Mouse (Mus musculus): ENCODE data around the gene Nrxn2. TPM values are rescaled to one million over a fixed set of nuclear protein-coding genes. Genes with fewer than 3 reads are reported as not detected.

The Nrxn2 gene
- total RNA-seq, 1 experiment = 9.5 TPM

DNA sequence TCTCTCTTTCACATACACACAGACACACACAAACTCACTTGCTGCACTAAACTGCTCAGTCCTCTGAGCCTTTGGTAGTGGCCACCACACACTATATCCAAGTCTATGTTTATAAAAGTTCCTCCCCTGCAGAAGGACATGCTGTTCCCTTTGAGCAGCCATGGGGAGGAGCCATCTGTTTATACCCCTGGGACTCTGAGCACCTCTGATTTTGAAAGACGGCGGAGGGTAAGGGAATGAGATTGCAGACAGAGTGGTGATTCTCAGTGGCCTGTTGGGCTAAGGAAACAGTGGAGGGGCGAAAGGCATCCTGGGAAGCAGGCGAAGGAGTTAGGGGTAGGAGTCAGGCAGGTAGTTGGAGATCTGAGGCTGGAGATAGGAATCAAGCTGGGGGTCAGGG lies 121.1 kb downstream of the Nrxn2 start:
- no peak for TF ChIP-seq ZNF384 (IDR thresholded peaks at IDR 0.05; ENCODE audit: low read depth, low read length)
- TF ChIP-seq ZC3H11A (IDR thresholded peaks at IDR 0.05; ENCODE audit: borderline replicate concordance, low read depth, low read length) = no peak
- no peak for TF ChIP-seq HCFC1 (IDR thresholded peaks at IDR 0.05; ENCODE audit: borderline replicate concordance, insufficient read depth, low read length)
- no peak for TF ChIP-seq CHD2 (IDR thresholded peaks at IDR 0.05; ENCODE audit: low read depth, low read length)
- TF ChIP-seq MAFK (IDR thresholded peaks at IDR 0.05; ENCODE audit: insufficient read depth, low read depth, low read length) = no peak
- Histone ChIP-seq H3K4me1 (ENCODE audit: control insufficient read depth in 2 of 2, insufficient read depth in 2 of 2, low read length in 2 of 2, poor library complexity in 1 of 2) (peaks cover 0 to 8% of the 10 kb centered on the region in 2 experiments; a peak in 1 of 4 replicates), H3K9ac (ENCODE audit: insufficient read depth, low read depth, low read length, poor library complexity, severe bottlenecking) (no peak overlapping the region), H3K36me3 (ENCODE audit: control insufficient read depth, insufficient read depth, low read length, poor library complexity, severe bottlenecking) (no peaks in the 10 kb centered on the region), H3K9me3 (ENCODE audit: control insufficient read depth, insufficient read depth, low read depth, low read length) (no peaks in the 10 kb centered on the region), H3K4me3 (ENCODE audit: insufficient read depth in 1 of 2, low read depth in 1 of 2, low read length in 2 of 2, poor library complexity in 1 of 2, severe bottlenecking in 1 of 2) (no peak overlapping the region), H3K27ac (ENCODE audit: insufficient read depth, low read depth, low read length, poor library complexity, severe bottlenecking) (no peak overlapping the region)
- no peak for DNase-seq (ENCODE audit: low read depth, low spot score)
- in situ Hi-C loops (cut with MboI; ENCODE audit: low sequenced_read_pairs in 2 of 2, unreplicated experiment in 2 of 2) = no loop called here

DNA sequence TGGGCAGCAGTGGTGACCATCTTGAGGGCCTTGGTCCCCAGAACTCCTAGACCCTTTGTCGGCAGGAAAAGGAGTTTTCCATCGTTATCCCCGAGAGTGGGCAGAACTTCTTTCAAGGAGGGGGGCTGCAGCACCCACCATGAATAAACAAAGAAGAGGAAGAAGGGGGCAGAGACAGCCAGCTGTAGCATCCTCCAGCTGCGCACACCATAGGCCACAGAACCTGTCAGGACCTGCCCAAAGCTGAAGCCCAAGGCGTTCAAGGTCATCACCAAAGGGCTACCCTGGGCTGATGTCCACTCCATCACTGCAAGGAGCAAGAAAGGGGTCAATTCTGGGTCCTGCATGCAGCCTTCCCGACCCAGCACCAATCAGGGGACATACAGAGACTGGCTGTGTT lies 121.7 kb downstream of the Nrxn2 start:
- TF ChIP-seq HCFC1 (IDR thresholded peaks at IDR 0.05; ENCODE audit: borderline replicate concordance, insufficient read depth, low read length) (no peak), ZNF384 (IDR thresholded peaks at IDR 0.05; ENCODE audit: low read depth, low read length) (no peak), MAFK (IDR thresholded peaks at IDR 0.05; ENCODE audit: insufficient read depth, low read depth, low read length) (no peak), CHD2 (IDR thresholded peaks at IDR 0.05; ENCODE audit: low read depth, low read length) (no peak), ZC3H11A (IDR thresholded peaks at IDR 0.05; ENCODE audit: borderline replicate concordance, low read depth, low read length) (no peak)
- Histone ChIP-seq H3K9me3 (ENCODE audit: control insufficient read depth, insufficient read depth, low read depth, low read length) (no peaks in the 10 kb centered on the region), H3K27ac (ENCODE audit: insufficient read depth, low read depth, low read length, poor library complexity, severe bottlenecking) (no peak overlapping the region), H3K4me1 (ENCODE audit: control insufficient read depth in 2 of 2, insufficient read depth in 2 of 2, low read length in 2 of 2, poor library complexity in 1 of 2) (peaks cover 0 to 8% of the 10 kb centered on the region in 2 experiments; a peak in 1 of 4 replicates), H3K4me3 (ENCODE audit: insufficient read depth in 1 of 2, low read depth in 1 of 2, low read length in 2 of 2, poor library complexity in 1 of 2, severe bottlenecking in 1 of 2) (no peak overlapping the region), H3K9ac (ENCODE audit: insufficient read depth, low read depth, low read length, poor library complexity, severe bottlenecking) (no peak overlapping the region), H3K36me3 (ENCODE audit: control insufficient read depth, insufficient read depth, low read length, poor library complexity, severe bottlenecking) (no peaks in the 10 kb centered on the region)
- in situ Hi-C loops (cut with MboI; ENCODE audit: low sequenced_read_pairs in 2 of 2, unreplicated experiment in 2 of 2) = no loop called here
- DNase-seq (ENCODE audit: low read depth, low spot score) = no peak

DNA sequence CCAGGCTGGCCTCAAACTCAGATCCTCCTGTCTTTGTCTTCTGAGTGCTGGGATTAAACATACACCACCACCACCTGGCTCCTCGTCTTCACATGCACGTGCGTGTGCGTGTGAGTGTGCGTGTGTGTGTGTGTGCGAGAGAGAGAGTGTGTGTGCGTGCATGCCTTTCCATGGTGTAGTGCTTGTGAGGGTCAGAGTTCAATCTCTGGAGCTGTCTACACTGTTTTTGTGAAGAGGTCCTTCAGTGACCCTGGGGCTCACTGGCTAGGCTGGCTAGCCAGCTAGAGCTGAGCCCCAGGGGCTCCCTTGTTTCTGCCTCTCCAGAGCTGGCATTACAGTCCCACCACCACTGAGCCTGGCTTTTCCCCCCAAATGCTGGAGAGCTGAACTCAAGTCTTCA lies 123.0 kb downstream of the Nrxn2 start:
- Histone ChIP-seq H3K9me3 (ENCODE audit: control insufficient read depth, insufficient read depth, low read depth, low read length) (no peaks in the 10 kb centered on the region), H3K36me3 (ENCODE audit: control insufficient read depth, insufficient read depth, low read length, poor library complexity, severe bottlenecking) (no peaks in the 10 kb centered on the region), H3K27ac (ENCODE audit: insufficient read depth, low read depth, low read length, poor library complexity, severe bottlenecking) (no peak overlapping the region), H3K9ac (ENCODE audit: insufficient read depth, low read depth, low read length, poor library complexity, severe bottlenecking) (no peak overlapping the region), H3K4me3 (ENCODE audit: insufficient read depth in 1 of 2, low read depth in 1 of 2, low read length in 2 of 2, poor library complexity in 1 of 2, severe bottlenecking in 1 of 2) (no peak overlapping the region), H3K4me1 (ENCODE audit: control insufficient read depth in 2 of 2, insufficient read depth in 2 of 2, low read length in 2 of 2, poor library complexity in 1 of 2) (peaks cover 0 to 8% of the 10 kb centered on the region in 2 experiments; a peak in 1 of 4 replicates)
- TF ChIP-seq MAFK (IDR thresholded peaks at IDR 0.05; ENCODE audit: insufficient read depth, low read depth, low read length) (no peak), HCFC1 (IDR thresholded peaks at IDR 0.05; ENCODE audit: borderline replicate concordance, insufficient read depth, low read length) (no peak), ZC3H11A (IDR thresholded peaks at IDR 0.05; ENCODE audit: borderline replicate concordance, low read depth, low read length) (no peak), CHD2 (IDR thresholded peaks at IDR 0.05; ENCODE audit: low read depth, low read length) (no peak), ZNF384 (IDR thresholded peaks at IDR 0.05; ENCODE audit: low read depth, low read length) (no peak)
- in situ Hi-C loops (cut with MboI; ENCODE audit: low sequenced_read_pairs in 2 of 2, unreplicated experiment in 2 of 2) = no loop called here
- DNase-seq (ENCODE audit: low read depth, low spot score) = no peak

DNA sequence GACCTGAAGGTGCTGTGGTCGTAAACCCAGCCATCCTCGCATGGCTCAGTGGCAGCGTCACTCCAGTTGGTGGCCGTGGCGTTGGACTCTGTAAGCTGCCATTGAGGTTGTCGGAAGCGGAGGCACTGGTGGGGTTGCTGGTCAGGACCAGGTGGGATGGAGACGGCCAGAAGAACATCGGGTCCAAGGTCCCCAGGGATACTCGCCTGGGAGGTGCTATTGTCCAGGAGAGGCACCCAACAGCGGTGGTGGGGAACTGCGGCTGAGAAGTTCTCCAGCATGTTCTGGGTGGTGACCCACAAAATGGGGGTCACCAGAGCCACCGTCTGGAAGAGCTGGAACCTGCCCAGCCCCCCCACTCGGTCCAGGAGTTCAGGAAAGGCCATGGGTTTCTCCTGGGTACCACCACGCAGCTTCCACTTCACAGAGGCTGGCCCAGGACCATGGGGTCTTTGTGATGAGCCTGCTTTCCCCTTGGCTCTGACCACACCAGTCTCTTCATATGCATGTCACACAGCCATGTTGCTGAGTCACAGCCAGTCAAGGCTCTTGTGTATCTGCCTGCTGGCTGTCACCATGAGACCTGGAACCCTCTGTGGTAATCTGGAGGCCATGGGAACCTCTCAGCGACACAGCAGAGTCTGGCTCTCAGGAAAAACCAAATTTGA lies 124.0 kb downstream of the Nrxn2 start, which contains the start of gene Slc22a12:
Gene Slc22a12, minus strand, starts transcription at position 666 of the 668 bp plus-strand sequence.
- H3K27ac ChIP-seq (ENCODE audit: insufficient read depth, low read depth, low read length, poor library complexity, severe bottlenecking) = no peak within 1 kb of the TSS
- H3K9me3 ChIP-seq (ENCODE audit: control insufficient read depth, insufficient read depth, low read depth, low read length) = no peaks in the 10 kb centered on the region
- no peak within 1 kb of the TSS for H3K9ac ChIP-seq (ENCODE audit: insufficient read depth, low read depth, low read length, poor library complexity, severe bottlenecking)
- H3K4me3 ChIP-seq (ENCODE audit: insufficient read depth in 1 of 2, low read depth in 1 of 2, low read length in 2 of 2, poor library complexity in 1 of 2, severe bottlenecking in 1 of 2) = no peak within 1 kb of the TSS
- DNase-seq (ENCODE audit: low read depth, low spot score) = no peak
- in situ Hi-C loops (cut with MboI; ENCODE audit: low sequenced_read_pairs in 2 of 2, unreplicated experiment in 2 of 2) = no loop called here
- H3K4me1 ChIP-seq (ENCODE audit: control insufficient read depth in 2 of 2, insufficient read depth in 2 of 2, low read length in 2 of 2, poor library complexity in 1 of 2) = peaks cover 0 to 8% of the 10 kb centered on the region in 2 experiments; a peak in 1 of 4 replicates
- TF ChIP-seq ZNF384 (IDR thresholded peaks at IDR 0.05; ENCODE audit: low read depth, low read length) (no peak), MAFK (IDR thresholded peaks at IDR 0.05; ENCODE audit: insufficient read depth, low read depth, low read length) (no peak), CHD2 (IDR thresholded peaks at IDR 0.05; ENCODE audit: low read depth, low read length) (no peak), HCFC1 (IDR thresholded peaks at IDR 0.05; ENCODE audit: borderline replicate concordance, insufficient read depth, low read length) (no peak), ZC3H11A (IDR thresholded peaks at IDR 0.05; ENCODE audit: borderline replicate concordance, low read depth, low read length) (no peak)
- H3K36me3 ChIP-seq (ENCODE audit: control insufficient read depth, insufficient read depth, low read length, poor library complexity, severe bottlenecking) = no peaks in the 10 kb centered on the region
